Mouse (Mus musculus) layer of hippocampus, adult 2 months (tissue): Measurements from ENCODE around the gene Tmem8. TPM values are rescaled to one million over a fixed set of nuclear protein-coding genes. Genes with fewer than 3 reads are reported as not detected.

ENCODE experiments used
- DNase-seq, 2 experiments: peaks; one replicate each; pipeline ENCODE4 v3.0.0; 2022; ENCODE audit warnings: low spot score in 2 of 2
- H3K27ac ChIP-seq: fragments of 200-600 bp; 2 replicates; pipeline ENCODE4 v1.8.1; 2022
- H3K4me3 ChIP-seq: fragments of 200-600 bp; 2 replicates; pipeline ENCODE4 v1.8.1; 2022; ENCODE audit warnings: mild to moderate bottlenecking
- CTCF ChIP-seq: fragments of 200-600 bp; conservative IDR thresholded peaks from 2 replicates; pipeline ENCODE4 v1.8.1; 2022; ENCODE audit warnings: antibody characterized with exemption, mild to moderate bottlenecking, moderate library complexity
- total RNA-seq, 2 experiments: library from RNA; stranded (reverse); gene quantifications; 2 replicates each; pipeline ENCODE4 v1.2.3; 2021

The Tmem8 gene
- total RNA-seq, 2 experiments from 2014 or later: 14.1 to 14.2 TPM

DNA sequence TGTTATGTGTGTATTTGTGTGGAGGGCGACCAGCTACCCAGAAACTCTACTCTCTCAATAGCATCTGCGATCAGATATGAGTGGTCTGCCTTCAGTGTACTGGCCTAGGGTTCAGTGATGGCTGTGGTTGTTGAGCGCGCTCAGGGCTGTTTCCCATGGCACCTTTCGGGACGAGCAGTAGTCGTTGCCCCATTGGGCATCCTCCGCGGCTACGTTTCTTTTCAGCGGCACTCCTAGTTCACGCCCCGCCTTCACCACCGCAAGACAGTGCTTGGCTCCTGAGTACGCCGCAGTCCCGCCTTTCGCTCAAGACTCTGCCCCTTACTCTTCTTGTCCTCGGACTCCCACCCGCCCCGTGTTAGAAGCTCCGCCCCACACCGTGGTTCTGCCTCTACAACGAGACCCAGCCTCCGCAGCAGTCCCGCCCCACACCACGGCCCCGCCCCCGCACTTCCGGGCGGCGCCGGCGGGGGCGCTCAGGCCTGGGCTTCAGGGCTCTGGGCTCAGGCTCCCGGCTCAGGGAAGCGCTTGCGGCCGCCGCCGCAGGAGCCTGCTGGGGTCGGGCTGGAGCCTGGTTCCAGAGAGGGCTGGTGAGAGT, 25.2 kb downstream of the Tmem8 start, which contains the start of gene Axin1:
Gene Axin1 (plus strand): TSS at position 450 of the 598 bp plus-strand sequence.
- H3K4me3 ChIP-seq: peak within 1 kb of the TSS; percentile 79
- DNase-seq: peak; percentile 90 to 94
- H3K27ac ChIP-seq: peak within 1 kb of the TSS; percentile 88
- TF ChIP-seq CTCF: peak; percentile 79

DNA sequence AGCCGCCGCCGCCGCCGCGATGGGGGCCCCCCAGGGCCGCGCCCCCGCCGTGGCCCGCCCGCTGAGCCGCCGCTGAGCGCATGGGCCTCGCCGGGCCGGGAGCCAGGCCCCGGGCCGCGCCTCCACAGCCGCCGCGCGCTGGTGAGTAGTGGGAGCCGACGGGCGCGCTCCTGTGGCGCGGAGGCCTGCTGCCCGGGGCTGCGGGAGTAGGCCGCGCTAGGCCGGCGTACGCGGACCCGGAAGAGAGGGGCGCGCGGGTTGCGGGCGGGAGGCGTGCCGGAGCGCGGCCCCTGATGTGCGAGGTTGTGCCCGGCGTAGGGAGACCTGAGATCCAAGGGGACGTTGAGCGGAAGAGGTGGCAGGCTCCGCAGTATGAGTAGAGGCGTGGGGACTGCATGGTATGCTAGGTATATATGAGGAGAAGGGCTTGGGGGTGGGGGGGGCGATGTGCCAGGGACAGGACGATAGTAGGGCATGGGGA, 25.8 kb downstream of the Tmem8 start:
- DNase-seq: peak in 1 of 2 experiments; percentile 39
- Histone ChIP-seq H3K27ac (peak overlapping the region; percentile 88), H3K4me3 (peak overlapping the region; percentile 79)
- no peak for TF ChIP-seq CTCF

DNA sequence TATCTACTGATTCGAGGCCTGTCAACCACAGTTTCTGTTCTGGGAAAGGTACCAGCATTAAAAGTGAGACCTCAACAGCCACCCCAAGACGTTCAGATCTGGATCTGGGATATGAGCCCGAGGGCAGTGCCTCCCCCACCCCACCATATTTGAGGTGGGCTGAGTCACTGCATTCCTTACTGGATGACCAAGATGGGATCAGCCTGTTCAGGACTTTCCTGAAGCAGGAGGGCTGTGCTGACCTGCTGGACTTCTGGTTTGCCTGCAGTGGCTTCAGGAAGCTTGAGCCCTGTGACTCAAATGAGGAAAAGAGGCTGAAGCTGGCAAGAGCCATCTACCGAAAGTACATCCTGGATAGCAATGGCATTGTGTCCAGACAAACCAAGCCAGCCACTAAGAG, 29.7 kb downstream of the Tmem8 start:
- TF ChIP-seq CTCF: no peak
- Histone ChIP-seq H3K4me3 (no peak overlapping the region), H3K27ac (no peak overlapping the region)
- DNase-seq: no peak

DNA sequence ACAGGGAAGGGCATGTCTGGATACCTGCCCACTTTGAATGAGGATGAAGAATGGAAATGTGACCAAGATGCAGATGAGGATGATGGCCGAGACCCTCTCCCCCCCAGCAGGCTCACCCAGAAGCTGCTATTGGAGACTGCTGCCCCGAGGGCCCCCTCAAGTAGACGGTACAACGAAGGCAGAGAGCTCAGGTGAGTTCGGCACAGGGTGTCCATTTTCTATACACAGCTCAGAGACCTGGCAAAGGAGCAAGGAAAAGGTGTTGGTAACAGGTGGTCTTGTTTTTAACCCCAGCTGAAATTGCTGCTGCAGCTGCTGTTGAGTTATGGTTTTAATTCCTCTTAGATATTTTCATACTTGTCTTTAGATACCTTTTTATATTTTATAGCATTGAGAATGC, 30.3 kb downstream of the Tmem8 start:
- TF ChIP-seq CTCF: no peak
- no peak for DNase-seq

DNA sequence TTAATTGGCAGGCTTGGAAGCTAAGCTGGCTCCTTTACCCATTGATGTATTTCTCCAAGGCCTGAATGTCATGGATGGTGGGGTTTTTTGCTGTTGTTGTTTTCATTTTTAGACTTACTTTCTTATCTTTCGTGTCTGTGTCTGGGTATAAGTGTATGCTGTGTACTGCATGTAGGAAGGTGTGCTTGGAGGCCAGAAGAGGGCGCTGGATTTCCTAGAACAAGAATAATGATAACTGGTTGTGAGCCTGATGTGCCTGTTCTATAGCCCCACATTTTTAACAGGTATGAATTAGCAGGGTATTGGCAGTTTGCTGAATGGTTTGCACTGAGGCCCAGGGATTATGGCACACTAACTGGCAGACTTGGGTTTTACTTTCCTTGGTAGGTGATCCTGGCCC, 36.0 kb downstream of the Tmem8 start:
- no peak overlapping the region for H3K4me3 ChIP-seq
- TF ChIP-seq CTCF: peak; percentile 12; the same call in 1 of the 2 replicates
- no peak overlapping the region for H3K27ac ChIP-seq
- no peak for DNase-seq

More for the DNA sequence above, 30.3 kb downstream of the Tmem8 start:
- Histone ChIP-seq H3K4me3 (no peak overlapping the region), H3K27ac (no peak overlapping the region)

DNA sequence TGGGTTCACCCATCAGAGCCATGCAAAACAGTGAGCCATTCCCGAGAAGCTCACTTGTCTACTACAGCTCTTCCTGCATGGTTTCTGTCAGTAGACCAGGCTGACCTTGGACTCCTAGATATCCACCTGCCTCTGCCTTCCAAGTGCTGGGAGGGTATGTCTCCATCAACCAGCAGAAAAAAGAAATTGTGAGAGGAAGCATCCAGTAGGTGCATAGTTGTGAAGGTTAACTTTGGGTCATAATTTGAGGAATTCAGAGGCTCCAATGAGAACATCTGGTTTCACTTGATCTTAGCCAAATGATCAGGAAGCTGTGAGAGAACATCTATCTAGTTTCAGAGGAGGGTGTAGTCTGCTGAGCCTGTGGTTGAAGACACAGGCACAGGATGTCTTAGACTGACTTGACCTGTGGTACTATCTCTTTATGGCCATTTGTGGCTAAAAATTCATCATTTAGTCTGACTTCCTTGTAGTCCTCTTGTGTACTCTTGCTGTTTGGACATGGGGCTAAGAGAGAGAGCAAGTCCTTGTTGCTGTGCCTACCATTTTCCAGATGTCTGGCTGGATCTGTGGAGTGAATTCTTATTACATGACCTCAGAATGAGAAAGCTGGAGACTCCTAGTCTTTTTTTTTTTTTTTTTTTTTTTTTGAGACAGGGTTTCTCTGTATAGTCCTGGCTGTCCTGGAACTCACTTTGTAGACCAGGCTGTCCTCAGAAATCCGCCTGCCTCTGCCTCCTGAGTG, 39.0 kb downstream of the Tmem8 start:
- DNase-seq: no peak
- Histone ChIP-seq H3K27ac (no peak overlapping the region), H3K4me3 (no peak overlapping the region)
- no peak for TF ChIP-seq CTCF

DNA sequence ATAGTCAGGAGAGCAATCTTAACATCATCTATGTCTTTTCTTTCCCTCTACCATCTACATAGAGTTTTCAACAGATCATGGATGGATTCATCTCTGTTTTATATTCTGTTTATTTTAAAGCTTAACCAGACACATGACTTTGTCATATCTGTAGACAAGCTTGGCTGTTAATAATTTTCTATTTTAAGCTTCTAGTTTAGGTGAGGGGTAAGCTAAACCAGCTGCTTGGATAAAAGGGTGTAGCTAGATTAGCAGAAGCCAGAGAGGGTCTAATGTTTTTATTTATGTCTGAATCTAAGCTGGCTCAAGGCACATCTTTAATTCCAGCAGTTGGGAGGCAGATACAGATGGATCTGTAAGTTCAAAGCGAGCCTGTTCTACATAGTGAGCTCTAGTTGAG, 49.6 kb downstream of the Tmem8 start:
- no peak for DNase-seq
- Histone ChIP-seq H3K4me3 (no peak overlapping the region), H3K27ac (no peak overlapping the region)
- TF ChIP-seq CTCF: no peak

DNA sequence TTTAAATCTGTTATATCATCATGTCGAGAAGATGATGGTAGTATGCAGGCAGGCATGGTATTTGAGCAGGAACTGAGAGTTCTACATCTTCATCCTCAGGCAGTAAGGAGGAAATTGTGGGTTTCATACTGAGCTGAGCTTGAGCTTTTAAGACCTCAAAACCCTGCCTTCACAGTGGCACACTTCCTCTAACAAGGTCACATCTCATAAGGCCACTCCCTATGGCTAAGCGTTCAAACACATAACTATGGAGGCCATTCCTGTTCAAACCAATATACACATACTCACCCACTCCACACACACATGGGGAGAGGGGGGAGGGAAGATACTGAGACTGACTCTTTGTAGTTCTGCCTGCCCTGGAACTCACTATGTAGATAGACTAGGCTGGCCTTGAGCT, 54.9 kb downstream of the Tmem8 start:
- no peak overlapping the region for H3K4me3 ChIP-seq

More for the DNA sequence above, 54.9 kb downstream of the Tmem8 start:
- TF ChIP-seq CTCF: no peak
- DNase-seq: no peak
- H3K27ac ChIP-seq: no peak overlapping the region

Other genes with a start within 250 kb of the Tmem8 start
- gene Mcrip2, start 244.5 kb upstream of the Tmem8 start, total RNA-seq: 10 to 100 TPM; 20.9 to 21.6 TPM
- gene Mettl26, start 238.2 kb upstream of the Tmem8 start, total RNA-seq: 10 to 100 TPM; 39.0 to 39.9 TPM
- gene Wfikkn1, start 232.4 kb upstream of the Tmem8 start, total RNA-seq: 1 to 10 TPM; 1.7 to 2.8 TPM
- 10 to 100 TPM; 50.1 to 51.1 TPM for gene Rab40c, start 193.6 kb upstream of the Tmem8 start, total RNA-seq
- gene Pigq, start 168.4 kb upstream of the Tmem8 start, total RNA-seq: 100 to 1,000 TPM; 120 TPM
- gene Nhlrc4, start 168.3 kb upstream of the Tmem8 start, total RNA-seq: 1 to 10 TPM; 1.3 to 1.5 TPM
- under 1 TPM; 0.41 to 0.64 TPM for gene A930017K11Rik, start 160.7 kb upstream of the Tmem8 start, total RNA-seq
- gene Capn15, start 127.5 kb upstream of the Tmem8 start, total RNA-seq: 10 to 100 TPM; 53.6 to 58.8 TPM
- gene Rab11fip3, start 43.7 kb upstream of the Tmem8 start, total RNA-seq: 100 to 1,000 TPM; 108 to 115 TPM
- gene Decr2, start 23.0 kb upstream of the Tmem8 start, total RNA-seq: 10 to 100 TPM; 26.7 to 28.9 TPM
- gene Nme4, start 17.7 kb upstream of the Tmem8 start, total RNA-seq: 1 to 10 TPM; 5.7 to 6.7 TPM
- 10 to 100 TPM; 59.7 to 63.9 TPM for gene Mrpl28, start 10.2 kb downstream of the Tmem8 start, total RNA-seq
- 10 to 100 TPM; 24.3 to 25.2 TPM for gene Axin1, start 25.4 kb downstream of the Tmem8 start, total RNA-seq
- under 1 TPM in 1 of 2 experiments, not detected in 1; 0.61 TPM for gene Pdia2, start 85.8 kb downstream of the Tmem8 start, total RNA-seq
- 10 to 100 TPM; 49.2 to 56.9 TPM for gene Rgs11, start 89.7 kb downstream of the Tmem8 start, total RNA-seq
- gene Arhgdig, start 94.5 kb downstream of the Tmem8 start, total RNA-seq: 10 to 100 TPM; 59.4 to 61.4 TPM
- gene Fam234a, start 130.9 kb downstream of the Tmem8 start, total RNA-seq: 10 to 100 TPM; 18.8 to 21.0 TPM
- 10 to 100 TPM; 87.5 to 91.9 TPM for gene Luc7l, start 139.6 kb downstream of the Tmem8 start, total RNA-seq